Mouse (Mus musculus) forebrain, embryonic 11.5 days (tissue): ENCODE results near the gene Prkca. TPM values are rescaled to one million over a fixed set of nuclear protein-coding genes. Genes with fewer than 3 reads are reported as not detected.

Source experiments
- ATAC-seq: fragments of 200-750 bp; cut with Nextera tagmentation; replicated peaks from 2 replicates; pipeline ENCODE4 v1.8.0; 2017; ENCODE audit warnings: moderate TSS enrichment; ENCODE audit not compliant: low FRiP score
- DNase-seq: peaks from one replicate; pipeline ENCODE4 v3.0.0-alpha.2; 2017; ENCODE audit warnings: low spot score
- H3K27ac ChIP-seq: fragments of 300-500 bp; sonication (generic); 2 replicates; pipeline ENCODE4 v1.5.1; 2014; ENCODE audit warnings: low read depth, low read length
- H3K27me3 ChIP-seq: fragments of 300-500 bp; sonication (generic); 2 replicates; pipeline ENCODE4 v1.6.1; 2014; ENCODE audit warnings: mild to moderate bottlenecking, low read length, mixed read lengths; ENCODE audit not compliant: control insufficient read depth, insufficient read depth
- H3K36me3 ChIP-seq: fragments of 300-500 bp; sonication (generic); 2 replicates; pipeline ENCODE4 v1.6.1; 2014; ENCODE audit warnings: mild to moderate bottlenecking, low read length, moderate library complexity, mixed read lengths; ENCODE audit not compliant: control insufficient read depth, insufficient read depth
- H3K4me1 ChIP-seq: fragments of 300-500 bp; sonication (generic); replicated peaks from 2 replicates; pipeline ENCODE4 v1.6.1; 2014; ENCODE audit warnings: low read length, mixed read lengths; ENCODE audit not compliant: control insufficient read depth, insufficient read depth
- H3K4me2 ChIP-seq: fragments of 300-500 bp; sonication (generic); 2 replicates; pipeline ENCODE4 v1.6.1; 2014; ENCODE audit warnings: low read depth, mild to moderate bottlenecking, low read length, moderate library complexity, mixed read lengths; ENCODE audit not compliant: severe bottlenecking
- H3K4me3 ChIP-seq: fragments of 300-500 bp; sonication (generic); 2 replicates; pipeline ENCODE4 v1.5.1; 2014; ENCODE audit warnings: low read depth, low read length
- H3K9ac ChIP-seq: fragments of 300-500 bp; sonication (generic); 2 replicates; pipeline ENCODE4 v1.6.1; 2014; ENCODE audit warnings: low read length
- H3K9me3 ChIP-seq: fragments of 300-500 bp; sonication (generic); 2 replicates; pipeline ENCODE4 v1.6.1; 2016; ENCODE audit warnings: low read length, mixed read lengths; ENCODE audit not compliant: control insufficient read depth
- WGBS: fragments of 180-500 bp; shearing (Covaris S2); extraction: QIAGEN DNeasy Blood & Tissue Kit; methylation state at CpG from one replicate; pipeline ENCODE4 v1.1.7; 2014; 5-methylcytosine and 5-hydroxymethylcytosine counted together
- polyA plus RNA-seq: library from polyadenylated mRNA; unstranded; fragments of >200 nt; fragmentation: Nextera tagmentation; extraction: Ambion mirVana; gene quantifications from 2 replicates; pipeline ENCODE4 v1.2.1, GENCODE M21; 2014

The Prkca gene
- polyA plus RNA-seq, 1 experiment from 2014 or later = 5.2 TPM

- DNase-seq (no peak), ATAC-seq (no peak)
- Histone ChIP-seq H3K4me2 (no peak overlapping the region), H3K9ac (no peak overlapping the region), H3K9me3 (no peaks in the 10 kb centered on the region), H3K27ac (no peak overlapping the region), H3K4me3 (no peak overlapping the region), H3K4me1 (no peaks in the 10 kb centered on the region), H3K36me3 (no peaks in the 10 kb centered on the region), H3K27me3 (no peaks in the 10 kb centered on the region)
- WGBS = 88% methylated on average over 11 of the region's 11 CpGs
Measured at GRCm38 (mm10) chr11:108214521-108215223, 129.1 kb downstream of the Prkca start.

GRCm38 (mm10) chr11:108213783-108214182 is 129.9 kb downstream of the Prkca start:
- Histone ChIP-seq H3K27me3 (no peaks in the 10 kb centered on the region), H3K4me1 (no peaks in the 10 kb centered on the region), H3K27ac (no peak overlapping the region), H3K36me3 (no peaks in the 10 kb centered on the region), H3K9ac (no peak overlapping the region), H3K9me3 (no peaks in the 10 kb centered on the region), H3K4me3 (no peak overlapping the region), H3K4me2 (no peak overlapping the region)
- ATAC-seq (no peak), DNase-seq (no peak)
- 93% methylated on average over 10 of the region's 10 CpGs for WGBS

- Histone ChIP-seq H3K36me3 (no peaks in the 10 kb centered on the region), H3K4me1 (no peaks in the 10 kb centered on the region), H3K27ac (no peak overlapping the region), H3K27me3 (no peaks in the 10 kb centered on the region), H3K9ac (no peak overlapping the region), H3K9me3 (no peaks in the 10 kb centered on the region), H3K4me2 (no peak overlapping the region), H3K4me3 (no peak overlapping the region)
- ATAC-seq (no peak), DNase-seq (no peak)
- WGBS = 90% methylated on average over 5 of the region's 5 CpGs
Measured at GRCm38 (mm10) chr11:108212638-108213037, 131.1 kb downstream of the Prkca start.

DNA sequence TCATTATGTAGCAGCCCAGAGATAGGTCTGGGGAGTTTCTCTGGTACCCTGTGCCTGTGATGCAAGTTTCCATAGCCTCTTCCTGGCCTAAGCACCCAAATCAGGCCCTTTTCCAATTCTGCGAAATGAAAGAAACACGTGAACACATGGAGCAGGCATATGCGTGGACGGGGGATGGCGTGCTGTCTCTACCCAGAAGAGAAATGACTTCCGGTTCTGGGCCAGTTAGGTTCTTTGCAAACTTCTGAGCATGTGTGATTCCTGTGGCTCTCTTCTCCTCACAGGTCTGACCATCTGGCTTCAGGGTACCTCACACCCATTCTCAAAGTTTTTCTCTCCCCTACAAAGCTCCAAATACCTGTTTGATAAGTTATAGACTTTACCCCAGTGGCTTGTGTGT is 131.7 kb downstream of the Prkca start:
- Histone ChIP-seq H3K36me3 (no peaks in the 10 kb centered on the region), H3K27me3 (no peaks in the 10 kb centered on the region), H3K27ac (no peak overlapping the region), H3K4me2 (no peak overlapping the region), H3K4me3 (no peak overlapping the region), H3K9ac (no peak overlapping the region), H3K9me3 (no peaks in the 10 kb centered on the region), H3K4me1 (no peaks in the 10 kb centered on the region)
- ATAC-seq = no peak
- 96% methylated on average over 6 of the region's 6 CpGs for WGBS
- DNase-seq = no peak

DNA sequence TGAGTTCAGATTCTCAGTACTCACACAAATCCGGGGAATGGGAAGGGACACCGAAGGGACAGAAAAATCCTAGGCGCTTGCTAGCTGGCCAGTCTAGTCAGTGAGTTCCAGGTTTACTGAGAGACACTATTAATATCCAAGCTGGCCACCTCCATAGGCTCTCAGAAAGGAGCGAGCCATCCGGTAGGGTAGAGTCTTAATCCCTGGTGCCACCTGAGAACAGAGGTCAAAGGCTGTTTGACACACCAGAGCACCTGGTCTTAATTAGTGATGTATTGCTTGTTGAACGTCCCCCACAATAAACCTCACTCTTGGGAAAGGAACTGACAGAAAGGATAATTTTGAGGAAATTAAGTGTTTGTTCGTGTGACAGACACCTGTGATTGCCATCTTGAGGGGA is 133.0 kb downstream of the Prkca start:
- no peak overlapping the region for H3K4me2 ChIP-seq
- ATAC-seq (no peak), DNase-seq (no peak)
- H3K4me3 ChIP-seq = no peak overlapping the region
- no peak overlapping the region for H3K27ac ChIP-seq
- H3K36me3 ChIP-seq = no peaks in the 10 kb centered on the region
- H3K27me3 ChIP-seq = no peaks in the 10 kb centered on the region
- no peaks in the 10 kb centered on the region for H3K9me3 ChIP-seq
- no peaks in the 10 kb centered on the region for H3K4me1 ChIP-seq
- no peak overlapping the region for H3K9ac ChIP-seq
- WGBS = 85% methylated on average over 7 of the region's 7 CpGs

GRCm38 (mm10) chr11:108206602-108207001 is 137.1 kb downstream of the Prkca start:
- H3K4me2 ChIP-seq = no peak overlapping the region
- H3K4me1 ChIP-seq = peaks cover 3% of the 10 kb centered on the region; the same call in 1 of the 2 replicates
- H3K27ac ChIP-seq = no peak overlapping the region
- no peak for ATAC-seq
- H3K9me3 ChIP-seq = no peaks in the 10 kb centered on the region
- H3K9ac ChIP-seq = no peak overlapping the region
- DNase-seq = no peak
- no peaks in the 10 kb centered on the region for H3K27me3 ChIP-seq
- H3K36me3 ChIP-seq = no peaks in the 10 kb centered on the region
- no peak overlapping the region for H3K4me3 ChIP-seq
- 99% methylated on average over 2 of the region's 2 CpGs for WGBS

DNA sequence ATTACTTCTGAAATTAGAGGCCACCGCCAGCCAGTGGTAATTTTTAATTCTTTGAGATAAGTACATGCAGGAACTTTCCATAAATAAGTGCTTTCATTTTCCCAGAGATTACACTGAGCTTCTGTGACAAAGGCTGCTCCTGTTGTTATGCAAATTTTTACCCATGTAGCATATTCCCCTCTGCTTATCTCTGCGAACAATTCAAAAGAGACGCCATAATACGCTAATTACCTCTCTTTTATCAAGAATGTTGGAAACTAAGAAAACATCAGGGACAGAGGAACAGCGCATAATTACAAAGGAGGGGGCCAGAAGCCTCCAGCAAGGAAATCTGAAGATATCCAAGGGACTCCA is 138.9 kb downstream of the Prkca start:
- no peaks in the 10 kb centered on the region for H3K36me3 ChIP-seq
- no peaks in the 10 kb centered on the region for H3K9me3 ChIP-seq
- ATAC-seq = no peak
- WGBS = 16% methylated on average over 5 of the region's 5 CpGs
- H3K4me1 ChIP-seq = peaks cover 3% of the 10 kb centered on the region; the same call in 1 of the 2 replicates
- DNase-seq = no peak
- no peak overlapping the region for H3K4me3 ChIP-seq
- H3K4me2 ChIP-seq = no peak overlapping the region
- no peak overlapping the region for H3K9ac ChIP-seq
- no peaks in the 10 kb centered on the region for H3K27me3 ChIP-seq
- H3K27ac ChIP-seq = no peak overlapping the region

GRCm38 (mm10) chr11:108204202-108204894 is 139.4 kb downstream of the Prkca start:
- no peak overlapping the region for H3K27ac ChIP-seq
- H3K27me3 ChIP-seq = no peaks in the 10 kb centered on the region
- no peak overlapping the region for H3K9ac ChIP-seq
- ATAC-seq (no peak), DNase-seq (no peak)
- WGBS = 56% methylated on average over 7 of the region's 7 CpGs
- H3K36me3 ChIP-seq = no peaks in the 10 kb centered on the region
- H3K4me3 ChIP-seq = no peak overlapping the region
- H3K9me3 ChIP-seq = no peaks in the 10 kb centered on the region
- no peak overlapping the region for H3K4me2 ChIP-seq
- H3K4me1 ChIP-seq = peaks cover 3% of the 10 kb centered on the region; the same call in 1 of the 2 replicates

DNA sequence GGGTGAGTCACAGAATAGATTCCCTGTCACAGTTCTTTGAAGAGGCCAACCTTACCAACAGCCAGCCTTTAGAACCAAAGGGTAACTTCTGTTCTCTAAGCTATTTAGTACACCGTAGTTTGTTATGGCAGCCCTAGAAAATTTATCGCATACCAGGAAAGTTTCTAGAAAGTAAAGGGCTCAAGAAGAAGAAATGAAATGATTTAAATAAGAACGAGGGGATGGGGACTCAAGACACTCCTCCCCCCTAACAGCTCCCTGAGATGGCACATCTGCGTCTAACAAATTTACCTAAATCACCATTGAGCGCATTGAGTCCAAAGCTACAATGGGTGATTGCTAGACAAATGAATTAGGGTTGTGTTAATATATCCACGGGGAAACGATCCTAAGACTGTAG is 140.9 kb downstream of the Prkca start:
- no peak overlapping the region for H3K4me2 ChIP-seq
- WGBS = 93% methylated on average over 7 of the region's 7 CpGs
- no peak overlapping the region for H3K27ac ChIP-seq
- H3K9ac ChIP-seq = no peak overlapping the region
- no peaks in the 10 kb centered on the region for H3K36me3 ChIP-seq
- ATAC-seq = no peak
- DNase-seq = no peak
- H3K9me3 ChIP-seq = no peaks in the 10 kb centered on the region
- H3K4me1 ChIP-seq = peaks cover 3% of the 10 kb centered on the region; the same call in 1 of the 2 replicates
- no peak overlapping the region for H3K4me3 ChIP-seq
- H3K27me3 ChIP-seq = no peaks in the 10 kb centered on the region
